Mouse (Mus musculus): ENCODE results near the gene Slc35c2.

GRCm38 (mm10) chr2:165307801-165308200 is 20.1 kb upstream of the Slc35c2 start:
- TF ChIP-seq CTCF (IDR thresholded peaks at IDR 0.05; ENCODE audit: borderline replicate concordance, control insufficient read depth, extremely low read depth, insufficient read depth, low read length, poor library complexity) = no peak
- no peak for TF ChIP-seq POLR2A (IDR thresholded peaks at IDR 0.05; ENCODE audit: control insufficient read depth, extremely low read depth, insufficient read depth, low read length, poor library complexity)
